Mouse (Mus musculus) lung, postnatal 0 days (tissue): ENCODE data around the gene Fzd10.

Experiments
- CTCF ChIP-seq: IDR thresholded peaks from 2 replicates; pipeline ENCODE4 v1.5.1; 2016; ENCODE audit warnings: antibody characterized with exemption, mild to moderate bottlenecking
- EP300 ChIP-seq: IDR thresholded peaks from 2 replicates; pipeline ENCODE4 v1.6.1; 2016; ENCODE audit warnings: antibody characterized with exemption, mild to moderate bottlenecking, control low read depth

DNA sequence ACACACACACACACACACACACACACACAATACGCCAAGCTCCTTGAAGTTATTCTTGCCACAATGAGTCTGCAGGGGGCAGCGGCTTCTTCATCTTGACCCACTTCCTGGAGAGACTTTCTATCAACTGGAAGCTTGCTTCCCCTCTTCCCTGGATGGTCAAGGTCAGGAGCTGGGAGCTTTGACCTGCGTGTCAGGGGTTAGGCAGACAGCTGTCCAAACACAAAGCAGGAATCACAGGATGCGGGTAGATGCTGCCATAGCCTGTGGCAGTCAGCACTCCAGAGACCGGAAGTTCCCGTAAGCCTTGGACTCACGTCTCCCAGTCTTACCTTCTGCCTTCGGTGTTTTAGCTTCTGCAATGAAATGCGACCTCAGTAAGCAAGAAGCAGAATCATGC lies 38.1 kb downstream of the Fzd10 start:
- TF ChIP-seq CTCF (no peak), EP300 (no peak)
